Mouse (Mus musculus) heart, embryonic 15.5 days (tissue): ENCODE data around the gene Dennd5b. TPM values are rescaled to one million over a fixed set of nuclear protein-coding genes. Genes with fewer than 3 reads are reported as not detected.
"Not testable (repeated sequence)": the region's sequence is repeated elsewhere in the genome, so short reads cannot be mapped to it uniquely, and the experiment has no call there.

Experiments
- ATAC-seq: fragments of 200-750 bp; cut with Nextera tagmentation; replicated peaks from 2 replicates; pipeline ENCODE4 v1.8.0; 2017; ENCODE audit warnings: low read depth, moderate TSS enrichment; ENCODE audit not compliant: insufficient number of reproducible peaks, insufficient read depth, low FRiP score
- H3K27ac ChIP-seq: fragments of 300-500 bp; sonication (generic); 2 replicates; pipeline ENCODE4 v1.5.1; 2015; ENCODE audit warnings: mild to moderate bottlenecking, inconsistent platforms
- H3K27me3 ChIP-seq: fragments of 300-500 bp; sonication (generic); 2 replicates; pipeline ENCODE4 v1.6.1; 2015; ENCODE audit warnings: inconsistent platforms
- H3K36me3 ChIP-seq: fragments of 300-500 bp; sonication (generic); 2 replicates; pipeline ENCODE4 v1.6.1; 2015; ENCODE audit warnings: mild to moderate bottlenecking, inconsistent platforms
- H3K4me1 ChIP-seq: fragments of 300-500 bp; sonication (generic); replicated peaks from 2 replicates; pipeline ENCODE4 v1.6.1; 2015; ENCODE audit warnings: inconsistent platforms
- H3K4me2 ChIP-seq: fragments of 300-500 bp; sonication (generic); 2 replicates; pipeline ENCODE4 v1.6.1; 2015; ENCODE audit warnings: inconsistent platforms, mild to moderate bottlenecking, moderate library complexity
- H3K4me3 ChIP-seq: fragments of 300-500 bp; sonication (generic); 2 replicates; pipeline ENCODE4 v1.5.1; 2015; ENCODE audit warnings: mild to moderate bottlenecking, inconsistent platforms
- H3K9ac ChIP-seq: fragments of 300-500 bp; sonication (generic); 2 replicates; pipeline ENCODE4 v1.6.1; 2015; ENCODE audit warnings: mild to moderate bottlenecking, inconsistent platforms
- H3K9me3 ChIP-seq: fragments of 300-500 bp; sonication (generic); replicated peaks from 2 replicates; pipeline ENCODE4 v1.6.1; 2016; ENCODE audit warnings: inconsistent platforms
- WGBS: fragments of 180-500 bp; shearing (Covaris S2); methylation state at CpG from one replicate; pipeline ENCODE4 v1.1.7; 2015; ENCODE audit warnings: mixed read lengths; 5-methylcytosine and 5-hydroxymethylcytosine counted together
- polyA plus RNA-seq: library from polyadenylated mRNA; unstranded; fragments of >200 nt; fragmentation: Nextera tagmentation; extraction: Ambion mirVana; gene quantifications from 2 replicates; pipeline ENCODE4 v1.2.1, GENCODE M21; 2015

Dennd5b gene
- polyA plus RNA-seq, 1 experiment from 2014 or later, result 6.0 TPM

DNA sequence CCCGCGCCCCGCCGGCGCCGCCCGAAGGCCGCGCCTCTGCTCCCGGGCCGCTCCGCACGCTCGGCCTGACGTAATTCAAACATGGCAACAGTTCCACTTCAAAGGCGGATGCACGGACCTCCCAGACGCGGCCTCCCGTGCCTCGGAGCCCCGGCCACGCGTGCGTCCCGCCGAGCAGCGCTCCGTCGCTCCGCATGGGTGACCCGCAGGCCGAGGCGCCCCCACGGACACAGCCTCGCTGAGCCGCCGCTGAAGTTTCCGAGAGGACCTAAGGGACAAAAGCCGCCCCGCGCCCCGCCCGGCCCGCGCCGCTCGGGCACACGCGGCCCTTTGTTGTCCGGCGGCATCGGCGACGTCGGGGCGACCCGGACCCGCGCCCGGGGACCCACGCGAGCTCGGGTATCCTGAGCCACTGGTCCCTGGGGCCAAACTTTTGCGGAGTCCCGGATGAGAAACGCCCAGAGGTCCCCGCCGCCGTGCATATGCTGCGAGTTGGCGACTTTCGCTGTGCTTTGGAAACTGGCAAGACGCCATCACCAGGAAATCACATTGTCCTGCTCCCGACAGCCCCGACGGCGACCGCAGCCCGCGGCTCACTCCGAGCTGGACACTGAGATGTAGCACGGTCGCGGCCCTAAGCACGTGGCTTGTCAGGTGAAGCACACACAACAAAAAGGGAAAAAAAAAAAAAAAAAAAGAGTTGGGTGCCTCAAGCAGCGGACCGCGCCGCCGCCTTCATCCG is 156.5 kb downstream of the Dennd5b start:
- peak overlapping the region; percentile 75 for H3K4me3 ChIP-seq
- H3K9me3 ChIP-seq, result no peaks in the 10 kb centered on the region
- peaks cover 7% of the 10 kb centered on the region for H3K4me1 ChIP-seq
- H3K4me2 ChIP-seq, result peak overlapping the region; percentile 81
- WGBS, result under 1% methylated on average over 86 of the region's 92 CpGs
- peak; percentile 72 for ATAC-seq
- peak overlapping the region; percentile 92 for H3K27ac ChIP-seq
- no peaks in the 10 kb centered on the region for H3K36me3 ChIP-seq
- H3K27me3 ChIP-seq, result no peaks in the 10 kb centered on the region
- H3K9ac ChIP-seq, result peak overlapping the region; percentile 81

DNA sequence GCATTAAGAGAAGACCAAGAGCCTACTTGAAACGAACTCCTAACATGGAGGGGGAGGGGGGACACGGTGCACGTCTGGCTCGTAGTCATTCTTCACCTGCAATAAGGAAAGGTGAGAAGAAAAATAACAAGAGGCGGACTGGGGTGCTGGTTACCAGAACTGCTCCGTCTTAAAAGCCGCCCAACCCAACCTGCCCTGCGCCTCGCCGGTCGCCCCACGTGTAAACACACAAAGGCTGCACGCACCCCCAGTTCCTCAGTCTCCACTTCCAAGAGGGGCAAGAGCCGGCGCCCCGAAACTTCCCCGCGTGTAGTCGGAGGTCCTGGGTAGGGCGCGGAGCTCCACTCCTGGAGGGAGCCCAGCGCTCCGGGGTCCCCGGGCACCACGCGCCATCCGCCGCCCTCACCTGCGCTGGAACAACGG is 157.1 kb downstream of the Dennd5b start:
- H3K4me3 ChIP-seq, result peak overlapping the region; percentile 75
- under 1% methylated on average over 30 of the region's 30 CpGs for WGBS
- H3K27me3 ChIP-seq, result no peaks in the 10 kb centered on the region
- no peaks in the 10 kb centered on the region for H3K36me3 ChIP-seq
- no peak for ATAC-seq
- peak overlapping the region; percentile 92 for H3K27ac ChIP-seq
- no peaks in the 10 kb centered on the region for H3K9me3 ChIP-seq
- peak overlapping the region; percentile 81 for H3K4me2 ChIP-seq
- H3K9ac ChIP-seq, result peak overlapping the region; percentile 81
- peaks cover 7% of the 10 kb centered on the region for H3K4me1 ChIP-seq

- WGBS, result 28% methylated on average over 3 of the region's 3 CpGs
- no peaks in the 10 kb centered on the region for H3K27me3 ChIP-seq
- H3K36me3 ChIP-seq, result no peaks in the 10 kb centered on the region
- peak overlapping the region; percentile 75 for H3K4me3 ChIP-seq
- peaks cover 7% of the 10 kb centered on the region for H3K4me1 ChIP-seq
- peak overlapping the region; percentile 81 for H3K4me2 ChIP-seq
- no peak overlapping the region for H3K9ac ChIP-seq
- ATAC-seq, result no peak
- no peak overlapping the region for H3K27ac ChIP-seq
- H3K9me3 ChIP-seq, result no peaks in the 10 kb centered on the region
Observed at GRCm38 (mm10) chr6:148943695-148944094, 157.8 kb downstream of the Dennd5b start.

- 78% methylated on average over 4 of the region's 4 CpGs for WGBS
Observed at GRCm38 (mm10) chr6:148942406-148942805, 159.1 kb downstream of the Dennd5b start.

DNA sequence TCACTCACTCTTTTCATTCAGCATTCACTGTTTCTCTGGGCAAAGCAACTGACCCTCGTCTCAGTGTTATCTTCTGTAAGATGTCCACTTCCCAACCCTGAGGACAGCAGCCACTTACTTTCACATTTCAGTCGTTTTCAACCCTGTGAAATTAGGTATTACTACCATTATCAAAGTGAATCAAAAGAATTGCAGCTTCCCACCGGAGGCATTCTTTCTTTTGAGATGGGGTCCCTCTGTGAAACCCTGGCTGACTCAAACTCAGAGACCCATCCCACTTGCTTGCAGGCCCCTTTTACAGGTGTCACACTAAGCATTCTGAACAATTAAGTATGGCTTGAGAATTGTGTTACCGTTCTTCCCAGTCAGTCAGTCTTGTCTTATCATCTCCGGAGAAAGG is 159.6 kb downstream of the Dennd5b start:
- H3K9ac ChIP-seq, result no peak overlapping the region
- WGBS, result 65% methylated on average over 5 of the region's 5 CpGs
- no peak overlapping the region for H3K4me3 ChIP-seq
- H3K27ac ChIP-seq, result no peak overlapping the region
- peaks cover 4% of the 10 kb centered on the region for H3K4me1 ChIP-seq
- no peaks in the 10 kb centered on the region for H3K9me3 ChIP-seq
- no peaks in the 10 kb centered on the region for H3K27me3 ChIP-seq
- no peak overlapping the region for H3K4me2 ChIP-seq
- no peaks in the 10 kb centered on the region for H3K36me3 ChIP-seq
- ATAC-seq, result no peak

More at GRCm38 (mm10) chr6:148942406-148942805, 159.1 kb downstream of the Dennd5b start:
- Histone ChIP-seq H3K36me3 (no peaks in the 10 kb centered on the region), H3K27me3 (no peaks in the 10 kb centered on the region), H3K4me1 (peaks cover 7% of the 10 kb centered on the region), H3K9me3 (no peaks in the 10 kb centered on the region), H3K4me3 (no peak overlapping the region), H3K4me2 (no peak overlapping the region), H3K9ac (no peak overlapping the region), H3K27ac (no peak overlapping the region)
- ATAC-seq, result no peak

GRCm38 (mm10) chr6:148940383-148940782 is 161.1 kb downstream of the Dennd5b start:
- H3K9ac ChIP-seq, H3K36me3 ChIP-seq, ATAC-seq, H3K4me1 ChIP-seq, H3K4me3 ChIP-seq, H3K9me3 ChIP-seq, H3K27me3 ChIP-seq, H3K27ac ChIP-seq, H3K4me2 ChIP-seq: not testable (repeated sequence)
- WGBS, result 88% methylated on average over 2 of the region's 3 CpGs

Other genes starting within 250 kb of the Dennd5b start
- gene Caprin2, start 205.4 kb downstream of the Dennd5b start, polyA plus RNA-seq, result 10.7 and 12.7 TPM in 2 replicates
- 44.6 and 54.0 TPM in 2 replicates for gene Sinhcaf, start 155.2 kb downstream of the Dennd5b start, polyA plus RNA-seq
- gene Gm10203, start 28.5 kb upstream of the Dennd5b start, polyA plus RNA-seq, result not detected in 2 replicates
- gene Etfbkmt, start 38.2 kb upstream of the Dennd5b start, polyA plus RNA-seq, result 12.7 and 13.7 TPM in 2 replicates
- gene Amn1, start 87.0 kb upstream of the Dennd5b start, polyA plus RNA-seq, result 23.3 and 26.7 TPM in 2 replicates
- 25.5 and 26.2 TPM in 2 replicates for gene Resf1, start 207.7 kb upstream of the Dennd5b start, polyA plus RNA-seq